8 mouse cellular contexts compared by ENCODE assay signal in the genomic region with DNA sequence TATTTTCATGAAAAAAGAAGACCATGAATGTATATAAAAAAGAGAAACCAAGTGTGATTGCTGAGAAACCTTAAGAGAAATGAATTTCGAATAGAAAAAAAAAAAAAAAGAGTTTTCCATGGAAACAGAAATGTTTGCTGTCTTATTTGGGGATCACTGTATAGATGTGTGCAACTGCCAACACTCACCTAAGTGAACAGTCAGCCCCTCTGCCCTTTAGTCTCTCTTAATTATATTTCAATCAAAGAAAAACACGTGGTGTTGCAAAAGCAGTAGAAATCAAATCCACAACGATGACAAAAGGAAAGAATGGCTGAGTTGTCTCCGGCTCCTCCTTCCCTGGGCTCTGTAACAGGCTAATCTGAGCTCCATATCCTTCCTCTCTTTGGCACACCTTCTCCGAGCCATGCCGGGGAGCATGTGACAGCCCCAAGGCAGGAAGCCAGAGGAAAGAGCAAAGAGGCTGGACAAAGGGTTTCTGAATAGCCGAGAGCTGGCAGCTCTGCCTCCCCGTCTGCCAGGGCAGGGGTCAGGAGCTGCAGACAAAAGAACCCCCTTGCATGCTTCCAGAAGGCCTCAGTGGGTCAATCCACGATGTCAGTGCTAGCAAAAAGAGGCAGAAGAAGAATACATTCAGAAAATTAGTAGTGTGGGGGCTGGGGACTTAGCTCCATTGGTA.
DNase-seq lines count a peak whose midpoint lies in the region; ATAC-seq lines count a peak whose summit lies in the region.

No protein-coding gene starts in this region.

- no peaks in the 10 kb centered on the region for H3K9me3 ChIP-seq in intestine, embryonic 15.5 days

- DNase-seq in adrenal gland, postnatal 10 days, result peak; percentile 80
- DNase-seq in embryo, embryonic 10.5 days (ENCODE audit: low spot score), result peak; percentile 86
- DNase-seq in gastrocnemius, postnatal 36 days, result peak; percentile 24 to 32
- peak; percentile 18 to 62 for DNase-seq in left cerebral cortex, adult 9 months (ENCODE audit: low spot score in 2 of 2)
- peak; percentile 76 to 87 for DNase-seq in lung, postnatal 4 days
- peak; percentile 29 to 30 for DNase-seq in right cerebral cortex, postnatal 36 days (ENCODE audit: low spot score in 2 of 2)

- no peak overlapping the region for H3K4me3 ChIP-seq in intestine, embryonic 15.5 days (replicated peaks)

- intact Hi-C loops in gastrocnemius, postnatal 36 days (cut with DNase I), result no loop called here

- no peaks in the 10 kb centered on the region for H3K27me3 ChIP-seq in intestine, embryonic 15.5 days (replicated peaks)

- 0 out of 2 replicates have a peak overlapping the region, but pooled peaks have one; percentile 22 for H3K27ac ChIP-seq in intestine, embryonic 15.5 days

- no peaks in the 10 kb centered on the region for H3K36me3 ChIP-seq in intestine, embryonic 15.5 days

- peaks cover 4% of the 10 kb centered on the region for H3K4me1 ChIP-seq in intestine, embryonic 15.5 days (replicated peaks)

- ATAC-seq in intestine, embryonic 15.5 days, result peak; percentile 56
- no peak for ATAC-seq in erythroblast, adult 5-6 weeks (replicated peaks; ENCODE audit: low FRiP score, poor library complexity, severe bottlenecking)

- no peak overlapping the region for H3K9ac ChIP-seq in intestine, embryonic 15.5 days

- 42% methylated on average over 9 of the region's 9 CpGs for WGBS in intestine, embryonic 15.5 days

- H3K4me2 ChIP-seq in intestine, embryonic 15.5 days (replicated peaks), result no peak overlapping the region

Comparison
In these comparisons a context has a peak if more than half of its experiments do, and no peak if none do; other contexts are left out.
1. DNase-seq: peak in every context shown above with its lines; median percentile 86 in embryo, embryonic 10.5 days; 82 in lung, postnatal 4 days; 80 in adrenal gland, postnatal 10 days; 40 in left cerebral cortex, adult 9 months; 30 in right cerebral cortex, postnatal 36 days; 28 in gastrocnemius, postnatal 36 days.